Mouse (Mus musculus) liver, postnatal 0 days (tissue): ENCODE measurements around the gene Aste1. TPM values are rescaled to one million over a fixed set of nuclear protein-coding genes. Genes with fewer than 3 reads are reported as not detected.

Source experiments
- ATAC-seq: fragments of 200-750 bp; cut with Nextera tagmentation; 2 replicates; pipeline ENCODE4 v1.8.0; 2017; ENCODE audit warnings: mild to moderate bottlenecking, moderate library complexity
- DNase-seq: peaks from one replicate; pipeline ENCODE4 v3.0.0-alpha.2; 2016
- H3K27ac ChIP-seq: fragments of 300-500 bp; sonication (generic); 2 replicates; pipeline ENCODE4 v1.5.1; 2014; ENCODE audit warnings: antibody characterized with exemption, moderate library complexity, mild to moderate bottlenecking, low read depth
- H3K27me3 ChIP-seq: fragments of 300-500 bp; sonication (generic); 2 replicates; pipeline ENCODE4 v1.6.1; 2014; ENCODE audit warnings: low read length, control low read depth, mixed read lengths; ENCODE audit not compliant: insufficient read depth
- H3K36me3 ChIP-seq: fragments of 300-500 bp; sonication (generic); replicated peaks from 2 replicates; pipeline ENCODE4 v1.6.1; 2014; ENCODE audit warnings: mild to moderate bottlenecking, control low read depth, low read length, moderate library complexity, mixed read lengths; ENCODE audit not compliant: insufficient read depth
- H3K4me1 ChIP-seq: fragments of 300-500 bp; sonication (generic); 2 replicates; pipeline ENCODE4 v1.6.1; 2014; ENCODE audit warnings: antibody characterized with exemption, mild to moderate bottlenecking, control low read depth; ENCODE audit not compliant: insufficient read depth
- H3K4me2 ChIP-seq: fragments of 300-500 bp; sonication (generic); 2 replicates; pipeline ENCODE4 v1.6.1; 2014; ENCODE audit warnings: low read depth, mild to moderate bottlenecking, low read length, moderate library complexity, mixed read lengths
- H3K4me3 ChIP-seq: fragments of 300-500 bp; sonication (generic); 2 replicates; pipeline ENCODE4 v1.5.1; 2014; ENCODE audit warnings: low read depth, low read length
- H3K9ac ChIP-seq: fragments of 300-500 bp; sonication (generic); replicated peaks from 2 replicates; pipeline ENCODE4 v1.6.1; 2014; ENCODE audit warnings: mild to moderate bottlenecking, moderate library complexity
- H3K9me3 ChIP-seq: fragments of 300-500 bp; sonication (generic); 2 replicates; pipeline ENCODE4 v1.6.1; 2016; ENCODE audit warnings: mild to moderate bottlenecking, control low read depth, low read length, mixed read lengths
- CTCF ChIP-seq: sonication (generic); IDR thresholded peaks from 2 replicates; pipeline ENCODE4 v1.5.1; 2016; ENCODE audit warnings: antibody characterized with exemption, low read depth
- EP300 ChIP-seq: IDR thresholded peaks from 2 replicates; pipeline ENCODE4 v1.6.1; 2016; ENCODE audit warnings: antibody characterized with exemption, low read depth, mild to moderate bottlenecking
- WGBS: fragments of 180-500 bp; shearing (Covaris S2); extraction: QIAGEN DNeasy Blood & Tissue Kit; methylation state at CpG from one replicate; pipeline ENCODE4 v1.1.7; 2014; ENCODE audit not compliant: insufficient replicate concordance; 5-methylcytosine and 5-hydroxymethylcytosine counted together
- polyA plus RNA-seq: library from polyadenylated mRNA; unstranded; fragments of >200 nt; fragmentation: Nextera tagmentation; extraction: Ambion mirVana; gene quantifications from 2 replicates; pipeline ENCODE4 v1.2.1, GENCODE M21; 2015

The Aste1 gene
- 3.7 and 5.1 TPM in 2 replicates for polyA plus RNA-seq

- no peaks in the 10 kb centered on the region for H3K27me3 ChIP-seq
- peak within 1 kb of the TSS; percentile 94 for H3K27ac ChIP-seq
- H3K9me3 ChIP-seq = no peaks in the 10 kb centered on the region
- H3K9ac ChIP-seq = peak within 1 kb of the TSS; percentile 84
- peaks cover 17% of the 10 kb centered on the region for H3K4me1 ChIP-seq
- peak; percentile 99 for ATAC-seq
- peaks cover 7% of the 10 kb centered on the region; the same call in 1 of the 2 replicates for H3K36me3 ChIP-seq
- WGBS = under 1% methylated on average over 44 of the region's 44 CpGs
- peak within 1 kb of the TSS; percentile 79 for H3K4me3 ChIP-seq
- TF ChIP-seq EP300 = no peak
- TF ChIP-seq CTCF = 0 out of 2 replicates have a peak, but pooled peaks have one; percentile 15
- peak within 1 kb of the TSS; percentile 85 for H3K4me2 ChIP-seq
- peak; percentile 97 for DNase-seq
Measured at GRCm38 (mm10) chr9:105395218-105395627, at the start of gene Aste1, which contains the start of gene Nek11. Gene Aste1, plus strand, starts transcription at chr9:105395392. Gene Nek11, minus strand, starts transcription at chr9:105395524.

GRCm38 (mm10) chr9:105348242-105349031 is 46.8 kb upstream of the Aste1 start:
- H3K9ac ChIP-seq = no peak overlapping the region
- H3K4me2 ChIP-seq = no peak overlapping the region
- no peak overlapping the region for H3K4me3 ChIP-seq
- DNase-seq = no peak
- ATAC-seq = no peak
- no peak overlapping the region for H3K27ac ChIP-seq
- TF ChIP-seq EP300 = no peak
- no peak for TF ChIP-seq CTCF
- H3K27me3 ChIP-seq = no peaks in the 10 kb centered on the region
- H3K4me1 ChIP-seq = no peaks in the 10 kb centered on the region
- H3K36me3 ChIP-seq = no peaks in the 10 kb centered on the region
- H3K9me3 ChIP-seq = no peaks in the 10 kb centered on the region
- 69% methylated on average over 10 of the region's 10 CpGs for WGBS

DNA sequence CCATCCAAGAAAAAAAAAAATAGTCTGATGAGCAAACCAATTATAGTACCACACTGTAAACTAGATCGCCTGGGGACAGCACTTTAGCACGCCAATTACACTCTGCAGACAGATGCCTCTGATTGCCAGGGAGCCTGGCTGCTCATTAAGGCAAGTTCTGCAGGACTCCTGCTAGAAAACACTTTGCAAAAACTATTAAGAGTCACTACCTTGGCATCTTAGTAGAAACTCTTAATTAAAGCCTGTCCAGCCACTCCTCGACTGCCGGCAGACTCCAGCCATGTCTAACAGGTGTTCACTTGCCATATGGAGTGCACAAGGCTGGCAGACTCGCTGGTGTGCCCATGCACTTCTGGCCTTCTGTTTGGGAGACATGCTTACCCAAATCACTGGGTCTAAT is 46.2 kb upstream of the Aste1 start:
- DNase-seq (no peak), ATAC-seq (no peak)
- Histone ChIP-seq H3K9me3 (no peaks in the 10 kb centered on the region), H3K9ac (no peak overlapping the region), H3K4me3 (no peak overlapping the region), H3K4me1 (no peaks in the 10 kb centered on the region), H3K36me3 (no peaks in the 10 kb centered on the region), H3K27ac (no peak overlapping the region), H3K27me3 (no peaks in the 10 kb centered on the region), H3K4me2 (no peak overlapping the region)
- no peak for TF ChIP-seq EP300
- TF ChIP-seq CTCF = no peak
- 71% methylated on average over 5 of the region's 5 CpGs for WGBS

DNA sequence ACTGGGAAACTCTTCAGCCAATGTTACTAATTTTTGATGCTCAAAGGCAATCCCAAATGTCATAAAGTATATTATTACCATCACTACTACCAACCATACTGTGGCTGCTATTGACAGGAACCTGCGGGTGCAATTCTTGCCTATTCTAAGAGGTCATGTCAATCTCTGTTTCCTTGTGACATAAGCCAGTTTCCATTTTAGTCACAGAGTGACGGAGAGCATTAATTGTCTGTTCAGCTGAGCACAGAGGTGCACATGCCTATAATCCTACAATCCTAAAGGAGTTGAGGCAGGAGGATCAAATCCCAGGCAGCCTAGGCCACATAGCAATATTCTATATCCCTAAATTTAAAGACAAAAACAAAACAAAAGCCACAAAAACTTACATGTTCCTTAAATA is 33.0 kb upstream of the Aste1 start:
- Histone ChIP-seq H3K4me1 (no peaks in the 10 kb centered on the region), H3K9me3 (no peaks in the 10 kb centered on the region), H3K4me2 (no peak overlapping the region), H3K27me3 (no peaks in the 10 kb centered on the region), H3K36me3 (no peaks in the 10 kb centered on the region), H3K4me3 (no peak overlapping the region), H3K27ac (no peak overlapping the region), H3K9ac (no peak overlapping the region)
- no peak for TF ChIP-seq CTCF
- TF ChIP-seq EP300 = no peak
- 76% methylated on average over 2 of the region's 2 CpGs for WGBS
- ATAC-seq = no peak
- DNase-seq = no peak

DNA sequence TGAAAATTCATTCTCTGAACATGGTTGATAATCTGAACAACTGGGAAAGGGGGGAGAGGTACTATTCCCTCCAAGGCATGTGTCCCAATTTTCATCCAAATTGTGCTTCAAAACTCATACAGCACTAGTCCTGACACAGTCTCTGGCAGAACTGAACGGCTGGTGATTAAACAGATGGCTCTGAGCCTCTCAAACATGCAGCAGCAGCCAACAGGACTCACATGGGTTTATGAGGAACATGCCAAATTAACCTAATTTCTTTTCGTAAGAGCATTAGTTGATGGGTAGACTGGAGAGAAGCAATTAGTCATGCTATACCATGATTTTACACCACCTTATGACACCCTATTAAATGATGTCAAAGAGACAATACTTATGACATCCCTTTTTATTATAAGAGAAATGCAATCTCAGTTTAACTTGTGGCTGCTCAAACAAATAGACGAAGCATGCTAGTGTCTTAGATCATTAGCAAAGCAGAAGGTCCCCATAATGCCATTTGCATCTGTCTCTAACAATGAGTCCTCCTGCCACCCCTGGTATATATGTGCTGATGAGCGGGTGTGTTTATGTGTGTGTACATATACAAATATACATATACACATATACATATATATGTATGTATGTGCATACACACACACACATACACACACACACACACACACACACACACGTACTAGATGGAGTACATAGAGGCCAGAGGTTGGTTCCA is 31.5 kb upstream of the Aste1 start:
- Histone ChIP-seq H3K4me3 (no peak overlapping the region), H3K27me3 (no peaks in the 10 kb centered on the region), H3K9me3 (no peaks in the 10 kb centered on the region), H3K4me1 (no peaks in the 10 kb centered on the region), H3K4me2 (no peak overlapping the region), H3K9ac (no peak overlapping the region), H3K36me3 (no peaks in the 10 kb centered on the region), H3K27ac (no peak overlapping the region)
- no peak for TF ChIP-seq CTCF
- ATAC-seq (no peak), DNase-seq (no peak)
- WGBS = 71% methylated on average over 5 of the region's 5 CpGs

- TF ChIP-seq EP300 = no peak
- TF ChIP-seq CTCF = no peak
- no peak overlapping the region for H3K27ac ChIP-seq
- DNase-seq = no peak
- no peaks in the 10 kb centered on the region for H3K9me3 ChIP-seq
- H3K36me3 ChIP-seq = no peaks in the 10 kb centered on the region
- WGBS = 70% methylated on average over 4 of the region's 4 CpGs
- ATAC-seq = no peak
- H3K9ac ChIP-seq = no peak overlapping the region
- no peaks in the 10 kb centered on the region for H3K4me1 ChIP-seq
- H3K27me3 ChIP-seq = no peaks in the 10 kb centered on the region
- H3K4me2 ChIP-seq = no peak overlapping the region
- no peak overlapping the region for H3K4me3 ChIP-seq
Measured at GRCm38 (mm10) chr9:105366199-105366598, 29.0 kb upstream of the Aste1 start.
